Mouse (Mus musculus): ENCODE results near the gene Yae1d1. TPM values are rescaled to one million over a fixed set of nuclear protein-coding genes. Genes with fewer than 3 reads are reported as not detected.
"Not testable (repeated sequence)": the region's sequence is repeated elsewhere in the genome, so short reads cannot be mapped to it uniquely, and the experiment has no call there.

The Yae1d1 gene
- polyA plus RNA-seq, 1 experiment from 2014 or later, result 102 TPM

DNA sequence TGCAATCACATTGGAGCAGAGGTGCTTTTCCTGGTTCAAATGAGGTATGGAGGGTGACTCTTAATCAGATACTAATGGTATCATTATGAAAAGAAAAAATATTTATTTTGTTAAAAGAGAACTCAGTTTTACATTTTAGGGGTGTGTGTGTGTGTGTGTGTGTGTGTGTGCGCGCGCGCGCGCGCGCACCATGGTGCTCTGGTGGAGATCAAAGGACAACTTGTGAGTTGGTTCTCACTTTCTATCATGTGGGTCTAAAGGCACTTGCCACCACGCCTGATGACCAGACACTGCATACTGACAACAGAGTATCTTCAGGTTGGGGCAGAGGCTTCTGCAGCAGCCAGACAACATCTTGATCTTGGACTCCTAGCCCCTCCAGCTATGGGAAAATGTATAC, 18.4 kb downstream of the Yae1d1 start:
- H3K4me3 ChIP-seq, result no peak overlapping the region
- H3K36me3 ChIP-seq, result no peaks in the 10 kb centered on the region
- no peak overlapping the region for H3K4me2 ChIP-seq
- H3K4me1 ChIP-seq (replicated peaks), result no peaks in the 10 kb centered on the region
- no peak for ATAC-seq (ENCODE audit: low FRiP score)
- no peak overlapping the region for H3K27ac ChIP-seq
- no peak overlapping the region for H3K9ac ChIP-seq
- no peaks in the 10 kb centered on the region for H3K27me3 ChIP-seq
- 0 out of 2 replicates have a peak, but pooled peaks cover 3% of the 10 kb centered on the region for H3K9me3 ChIP-seq
- WGBS, result 94% methylated on average over 9 of the region's 9 CpGs

DNA sequence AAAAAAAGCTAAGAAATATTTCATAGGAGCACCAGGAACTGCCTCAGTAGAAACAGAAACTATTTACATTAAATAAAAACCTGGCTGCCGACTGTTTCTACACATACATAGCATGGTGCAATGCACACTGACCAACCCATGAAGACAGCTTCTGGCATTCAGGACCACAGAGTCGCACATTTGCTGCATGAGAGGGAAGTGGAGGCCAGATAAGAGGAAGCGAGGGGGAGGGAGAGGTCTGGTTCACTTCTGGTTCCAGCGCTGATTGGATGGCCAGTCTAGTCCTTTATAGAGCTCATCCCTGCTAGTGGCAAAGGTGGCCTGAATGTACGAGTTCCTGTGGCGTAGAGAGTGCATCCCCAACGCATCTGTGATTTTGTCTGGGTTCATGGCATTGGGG, 32.5 kb downstream of the Yae1d1 start:
- no peak for ATAC-seq (ENCODE audit: low FRiP score)
- H3K4me2 ChIP-seq, result no peak overlapping the region

DNA sequence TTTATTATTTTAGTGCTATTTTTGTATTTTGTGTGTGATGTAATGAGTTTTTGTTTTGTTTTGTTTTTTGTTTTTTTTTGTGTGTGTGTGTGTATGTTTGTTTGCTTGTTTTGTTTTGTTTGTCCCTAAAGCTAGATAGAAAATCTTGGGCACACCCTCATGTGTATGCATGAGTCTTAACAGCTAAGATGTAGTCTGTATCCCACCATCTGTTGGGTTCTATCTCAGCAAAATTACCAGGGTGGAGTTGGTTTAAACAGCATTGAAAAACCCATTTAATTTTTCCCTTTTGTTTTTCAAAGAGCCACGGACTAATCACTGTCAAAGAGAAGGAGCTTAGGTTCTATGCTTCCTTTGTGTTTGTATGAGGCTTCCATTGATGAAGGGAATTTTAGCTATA, 38.9 kb downstream of the Yae1d1 start:
- Histone ChIP-seq H3K4me1 (replicated peaks) (no peaks in the 10 kb centered on the region), H3K9me3 (no peaks in the 10 kb centered on the region), H3K4me2 (no peak overlapping the region), H3K36me3 (no peaks in the 10 kb centered on the region), H3K4me3 (no peak overlapping the region), H3K27me3 (no peaks in the 10 kb centered on the region), H3K9ac (no peak overlapping the region), H3K27ac (no peak overlapping the region)
- 41% methylated on average over 1 of the region's 1 CpGs for WGBS
- no peak for ATAC-seq (ENCODE audit: low FRiP score)

More for the DNA sequence above, 32.5 kb downstream of the Yae1d1 start:
- Histone ChIP-seq H3K27ac (no peak overlapping the region), H3K27me3 (no peaks in the 10 kb centered on the region), H3K4me1 (replicated peaks) (no peaks in the 10 kb centered on the region), H3K4me3 (no peak overlapping the region), H3K9ac (no peak overlapping the region), H3K36me3 (no peaks in the 10 kb centered on the region), H3K9me3 (no peaks in the 10 kb centered on the region)
- WGBS, result 87% methylated on average over 7 of the region's 7 CpGs

DNA sequence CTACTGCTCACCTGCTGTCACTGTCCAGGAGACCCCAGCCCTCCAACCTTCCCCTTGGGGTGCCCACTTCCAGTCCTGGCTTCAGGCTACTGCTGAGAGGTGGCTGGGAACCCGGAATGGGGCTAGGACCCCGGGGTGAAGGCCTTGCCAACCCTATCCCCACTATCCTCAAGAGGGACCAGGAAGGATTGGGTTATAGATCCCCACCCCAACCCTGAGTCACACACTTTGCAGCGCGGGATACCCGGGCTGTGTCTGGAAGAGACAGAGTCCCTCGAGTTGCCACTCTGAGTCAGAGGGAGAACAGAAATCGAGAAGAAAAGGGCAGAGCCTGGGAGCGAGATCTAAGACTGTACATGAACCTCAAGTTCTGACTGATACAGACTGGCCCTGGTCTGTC, 42.6 kb downstream of the Yae1d1 start:
- ATAC-seq (ENCODE audit: low FRiP score); H3K27ac ChIP-seq; H3K4me2 ChIP-seq; H3K4me3 ChIP-seq; H3K27me3 ChIP-seq; H3K9ac ChIP-seq; H3K4me1 ChIP-seq (replicated peaks); H3K9me3 ChIP-seq; H3K36me3 ChIP-seq: not testable (repeated sequence)
- WGBS, result 91% methylated on average over 8 of the region's 8 CpGs

DNA sequence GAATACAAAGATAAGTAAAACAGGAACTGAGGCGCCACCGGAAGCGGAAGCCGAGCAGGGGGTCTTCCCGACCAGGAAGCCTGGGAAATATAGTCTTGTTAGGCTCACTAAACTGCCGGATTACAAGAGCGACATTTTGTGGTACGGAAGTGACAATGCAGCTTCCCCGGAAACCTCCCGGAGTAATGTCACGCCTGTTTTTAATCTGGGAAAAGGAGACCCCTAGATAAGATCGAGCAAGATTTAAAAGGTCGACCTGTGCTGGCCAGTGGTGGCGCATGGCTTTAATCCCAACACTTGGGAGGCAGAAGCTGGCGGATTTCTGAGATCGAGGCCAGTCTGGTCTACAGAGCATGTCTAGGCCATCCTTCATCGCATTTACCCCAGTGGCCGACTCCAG, 43.6 kb downstream of the Yae1d1 start:
- no peak overlapping the region for H3K4me2 ChIP-seq
- H3K27me3 ChIP-seq, result no peaks in the 10 kb centered on the region
- ATAC-seq (ENCODE audit: low FRiP score), result no peak
- H3K4me1 ChIP-seq (replicated peaks), result peaks cover 7% of the 10 kb centered on the region
- no peak overlapping the region for H3K4me3 ChIP-seq
- H3K27ac ChIP-seq, result no peak overlapping the region
- no peak overlapping the region for H3K9ac ChIP-seq
- no peaks in the 10 kb centered on the region for H3K9me3 ChIP-seq
- no peaks in the 10 kb centered on the region for H3K36me3 ChIP-seq
- WGBS, result 79% methylated on average over 18 of the region's 18 CpGs

DNA sequence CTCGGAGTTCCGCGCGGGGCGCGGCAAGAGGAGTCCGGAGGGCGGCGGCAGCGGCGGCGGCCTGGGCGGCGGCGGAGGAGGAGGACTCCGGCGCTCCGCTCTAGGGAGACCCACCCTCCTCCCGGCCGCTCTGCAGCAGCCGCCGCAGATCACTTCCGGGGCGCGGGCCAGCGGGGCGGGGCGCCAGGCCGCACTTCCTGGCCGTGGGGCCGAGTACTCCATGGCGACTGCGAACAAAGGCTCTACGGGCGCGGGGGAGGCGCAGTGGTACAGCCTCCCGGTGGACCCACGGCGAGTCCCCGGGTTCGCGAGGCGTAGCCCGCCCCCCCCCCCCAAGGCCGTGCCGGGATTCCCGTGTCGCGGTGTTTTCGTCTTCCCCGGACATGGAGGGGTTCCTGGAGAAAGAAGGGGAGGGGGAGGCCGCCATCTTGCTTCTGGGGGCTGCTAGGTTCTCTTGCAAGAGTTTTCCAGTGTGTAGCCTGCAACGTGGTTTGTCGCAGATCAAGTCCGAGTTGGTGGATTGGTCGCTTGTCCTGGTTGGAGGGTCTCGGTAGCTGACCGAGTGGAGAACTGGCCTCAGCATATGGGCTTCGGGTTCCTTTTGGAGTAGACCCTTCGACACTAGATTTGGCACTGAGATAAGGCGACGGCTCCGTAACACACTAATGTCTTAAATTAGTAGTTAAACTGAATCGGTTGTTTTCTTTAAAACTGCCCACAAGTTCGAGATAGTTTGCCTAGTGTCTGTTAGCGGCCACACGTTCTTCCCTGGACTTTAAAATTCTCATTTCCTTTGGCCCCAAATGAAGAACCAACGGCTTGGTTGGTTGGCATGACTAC, 48.9 kb downstream of the Yae1d1 start, which contains the start of gene Rala:
Rala (minus strand) TSS at position 162 of the 840 bp plus-strand sequence.
- Histone ChIP-seq H3K4me3 (peak within 1 kb of the TSS; percentile 97), H3K27me3 (no peaks in the 10 kb centered on the region), H3K4me2 (peak within 1 kb of the TSS; percentile 73), H3K9me3 (no peaks in the 10 kb centered on the region), H3K36me3 (no peaks in the 10 kb centered on the region), H3K9ac (peak within 1 kb of the TSS; percentile 96), H3K27ac (peak within 1 kb of the TSS; percentile 97), H3K4me1 (replicated peaks) (peaks cover 25% of the 10 kb centered on the region)
- 8% methylated on average over 65 of the region's 69 CpGs for WGBS
- ATAC-seq (ENCODE audit: low FRiP score), result peak; percentile 100

DNA sequence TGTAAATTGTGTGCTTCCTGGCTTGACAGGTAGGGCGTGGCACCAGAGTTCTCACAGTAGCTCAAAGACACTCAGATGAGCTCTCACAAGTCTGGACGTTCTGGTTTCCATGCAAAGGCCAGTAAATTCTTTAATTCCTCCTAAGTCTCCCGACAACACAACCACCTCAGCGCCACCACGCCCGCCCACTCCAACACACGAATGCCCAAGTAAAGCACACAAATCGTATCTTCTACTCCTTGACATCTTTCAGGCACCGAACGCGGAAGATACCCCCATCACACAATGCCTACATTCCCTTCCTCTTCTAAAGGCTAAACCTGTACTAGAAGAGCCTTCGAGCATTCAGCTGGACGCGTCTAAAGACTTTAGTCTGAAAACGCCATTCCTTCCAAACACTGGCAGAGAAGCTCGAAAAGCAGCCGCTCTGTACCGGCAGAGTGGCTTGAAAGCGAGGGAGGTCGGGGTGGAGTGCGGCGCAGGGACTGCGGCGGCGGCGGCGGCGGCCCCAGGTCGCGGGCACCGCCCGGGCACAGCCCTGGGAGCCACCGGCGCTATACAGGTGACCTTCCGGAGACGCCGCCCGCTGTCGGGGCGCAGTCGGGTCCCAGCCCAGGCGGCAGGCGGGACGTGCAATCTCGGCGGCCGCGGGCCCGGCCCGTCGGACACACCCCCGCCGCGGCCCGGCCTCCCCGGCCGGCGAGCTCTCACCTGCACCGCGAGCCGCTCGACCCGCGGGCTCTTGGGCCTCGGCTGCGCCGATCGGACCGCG, 49.7 kb downstream of the Yae1d1 start:
- Histone ChIP-seq H3K4me3 (peak overlapping the region; percentile 97), H3K4me2 (peak overlapping the region; percentile 73), H3K4me1 (replicated peaks) (peaks cover 25% of the 10 kb centered on the region), H3K9ac (peak overlapping the region; percentile 96), H3K36me3 (no peaks in the 10 kb centered on the region), H3K9me3 (no peaks in the 10 kb centered on the region), H3K27ac (peak overlapping the region; percentile 97), H3K27me3 (no peaks in the 10 kb centered on the region)
- under 1% methylated on average over 36 of the region's 70 CpGs for WGBS
- ATAC-seq (ENCODE audit: low FRiP score), result peak; percentile 80

DNA sequence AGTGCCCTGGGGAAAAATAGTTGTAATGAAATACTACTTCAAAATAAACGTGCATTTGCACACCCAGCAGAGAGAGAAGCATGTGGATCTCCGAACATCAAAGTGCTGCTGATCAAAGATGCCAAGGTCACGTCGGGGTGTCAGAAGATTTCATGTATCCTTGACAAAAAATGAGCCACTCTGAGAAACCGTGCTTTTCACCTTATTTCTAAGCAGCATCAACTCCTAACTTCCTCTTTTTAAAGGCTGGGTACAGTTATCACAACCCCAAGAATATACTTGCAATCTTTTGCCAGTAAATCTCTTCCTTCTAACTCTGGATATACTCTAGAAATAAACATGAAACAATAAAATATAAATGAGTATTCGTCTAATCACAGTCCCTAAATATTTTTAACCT, 50.8 kb downstream of the Yae1d1 start:
- Histone ChIP-seq H3K36me3 (no peaks in the 10 kb centered on the region), H3K9ac (peak overlapping the region; percentile 96; the same call in 1 of the 2 replicates)
- WGBS, result 78% methylated on average over 6 of the region's 6 CpGs

More for the DNA sequence above, 50.8 kb downstream of the Yae1d1 start:
- H3K9me3 ChIP-seq, result no peaks in the 10 kb centered on the region
- peak overlapping the region; percentile 97 for H3K4me3 ChIP-seq
- peak overlapping the region; percentile 73 for H3K4me2 ChIP-seq
- H3K27ac ChIP-seq, result no peak overlapping the region
- peaks cover 25% of the 10 kb centered on the region for H3K4me1 ChIP-seq (replicated peaks)
- no peaks in the 10 kb centered on the region for H3K27me3 ChIP-seq
- no peak for ATAC-seq (ENCODE audit: low FRiP score)

Other genes starting within 250 kb of the Yae1d1 start
- 18.4 and 20.8 TPM in 2 replicates for gene Cdk13, start 188.3 kb downstream of the Yae1d1 start, polyA plus RNA-seq (2015; fragmentation: Nextera tagmentation; extraction: Ambion mirVana)
- 206 and 207 TPM in 2 replicates for gene Rala, start 49.1 kb downstream of the Yae1d1 start, polyA plus RNA-seq (2015; fragmentation: Nextera tagmentation; extraction: Ambion mirVana)